Mouse (Mus musculus): ENCODE data around the gene Ncs1.

DNA sequence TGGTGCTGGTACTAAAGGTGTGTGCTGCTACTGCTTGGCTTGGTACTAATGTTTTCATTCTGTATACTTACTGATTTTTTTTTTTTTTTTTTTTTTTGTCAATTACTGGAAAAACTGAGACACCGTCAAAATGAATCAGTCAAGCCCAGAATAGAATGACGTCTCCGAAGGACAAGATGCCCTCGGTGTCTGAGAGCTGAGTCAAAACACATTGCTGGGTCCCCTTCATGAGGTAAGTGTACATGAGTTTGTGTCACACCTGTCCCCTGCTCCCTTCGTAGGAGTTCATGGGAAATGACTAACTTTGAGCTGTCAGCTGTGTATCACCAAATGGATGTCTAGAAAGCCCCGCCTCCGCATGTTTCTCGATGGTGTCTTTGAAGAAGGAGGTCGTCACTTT is 57.6 kb downstream of the Ncs1 start:
- TF ChIP-seq CTCF (IDR thresholded peaks at IDR 0.05; ENCODE audit: low read depth, low read length) = no peak
- no peak for TF ChIP-seq POLR2A (IDR thresholded peaks at IDR 0.05; ENCODE audit: extremely low read depth, insufficient read depth, low read length)

All from liver, adult 2 months (tissue).